Comparison of ENCODE assay signal across 8 mouse cellular contexts in the genomic region with DNA sequence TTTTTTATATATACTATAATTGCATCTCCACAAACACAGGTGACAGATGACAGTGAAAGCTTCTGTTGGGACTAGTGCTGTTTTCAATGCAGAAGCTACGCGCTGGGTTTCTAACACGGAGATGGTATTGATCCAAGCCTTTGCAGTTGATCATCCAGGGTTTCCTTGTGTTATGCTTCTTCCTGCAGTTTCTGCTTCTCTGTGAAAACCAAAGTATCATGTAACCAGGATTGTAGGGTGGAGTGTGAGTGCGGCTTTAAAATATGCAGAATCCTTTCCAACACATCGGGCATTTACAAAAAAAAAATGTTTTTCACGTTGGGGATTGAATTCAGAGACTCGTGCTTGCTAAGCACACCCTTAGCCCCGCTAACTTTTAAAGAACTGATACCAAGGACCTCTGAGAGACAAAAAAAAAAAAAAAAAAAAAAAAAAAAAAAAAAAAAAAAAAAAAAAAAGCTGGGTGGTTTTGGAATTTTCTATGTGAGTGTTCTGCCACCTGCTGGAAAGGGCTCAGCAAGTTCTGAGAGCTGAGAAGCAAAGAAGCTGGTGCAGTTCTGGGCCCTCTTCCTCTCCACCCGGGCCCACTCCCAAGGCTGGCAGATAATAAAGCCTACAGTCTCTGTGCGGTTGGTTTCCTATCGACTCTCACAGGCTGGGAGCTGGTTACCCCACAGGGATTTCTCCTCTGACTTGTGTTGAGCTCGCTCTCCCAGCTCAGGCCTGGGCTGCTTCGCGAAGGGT.
DNase-seq lines count a peak whose midpoint lies in the region; ATAC-seq and TF ChIP-seq lines count a peak whose summit lies in the region.

No protein-coding gene starts in this region.

- H3K9ac ChIP-seq in MEL (ENCODE audit: control insufficient read depth, low read depth, low read length, poor library complexity, severe bottlenecking) = peak overlapping the region; percentile 55
- H3K9ac ChIP-seq in heart, embryonic 11.5 days (ENCODE audit: low read depth, low read length) = no peak overlapping the region
- H3K9ac ChIP-seq in kidney, postnatal 0 days (ENCODE audit: low read depth, low read length) = no peak overlapping the region
- no peak overlapping the region for H3K9ac ChIP-seq in liver, adult 2 months (ENCODE audit: low read depth, low read length)

- H3K4me1 ChIP-seq in MEL (ENCODE audit: control insufficient read depth in 1 of 2, insufficient read depth in 2 of 2, low read length in 2 of 2) = peaks cover 3 to 11% of the 10 kb centered on the region in 2 experiments
- 0 out of 2 replicates have a peak, but pooled peaks cover 3% of the 10 kb centered on the region for H3K4me1 ChIP-seq in bone marrow macrophage, adult 2 months (ENCODE audit: control insufficient read depth, insufficient read depth, low read length)
- peaks cover 19% of the 10 kb centered on the region for H3K4me1 ChIP-seq in embryonic fibroblast, embryonic 13.5 days (ENCODE audit: control insufficient read depth, insufficient read depth, low read length)
- H3K4me1 ChIP-seq in heart, embryonic 11.5 days (ENCODE audit: control insufficient read depth, insufficient read depth, low read length) = 0 out of 2 replicates have a peak, but pooled peaks cover 2% of the 10 kb centered on the region
- no peaks in the 10 kb centered on the region; the same call in 1 of the 2 replicates for H3K4me1 ChIP-seq in kidney, postnatal 0 days (replicated peaks; ENCODE audit: insufficient read depth, low read length)
- H3K4me1 ChIP-seq in liver, adult 2 months (ENCODE audit: control insufficient read depth, insufficient read depth, low read length) = no peaks in the 10 kb centered on the region

- TF ChIP-seq EP300 in MEL (IDR thresholded peaks at IDR 0.05; ENCODE audit: low read depth in 1 of 2, low read length in 2 of 2) = 0 out of 4 replicates have a peak, but pooled peaks of 1 of the 2 experiments have one; percentile 4

- peak; percentile 36 to 76 (median 67); a peak in 5 of 6 replicates for TF ChIP-seq CTCF in MEL (IDR thresholded peaks at IDR 0.05 in 2 of 3, conservative IDR thresholded peaks at IDR 0.05 in 1 of 3; ENCODE audit: control insufficient read depth in 1 of 3, insufficient read depth in 1 of 3, low read depth in 2 of 3, low read length in 3 of 3, poor library complexity in 1 of 3, severe bottlenecking in 1 of 3)
- peak; percentile 32; the same call in 1 of the 2 replicates for TF ChIP-seq CTCF in bone marrow macrophage, adult 2 months (IDR thresholded peaks at IDR 0.05; ENCODE audit: low read depth, low read length)
- no peak for TF ChIP-seq CTCF in embryonic fibroblast, embryonic 13.5 days (IDR thresholded peaks at IDR 0.05; ENCODE audit: borderline replicate concordance, insufficient read depth, low read length)
- TF ChIP-seq CTCF in kidney, postnatal 0 days (IDR thresholded peaks at IDR 0.05; ENCODE audit: low read depth) = peak; percentile 65
- peak; percentile 32; the same call in 1 of the 2 replicates for TF ChIP-seq CTCF in liver, adult 2 months (IDR thresholded peaks at IDR 0.05; ENCODE audit: low read depth, low read length)

- H3K36me3 ChIP-seq in MEL (ENCODE audit: control insufficient read depth in 1 of 2, insufficient read depth in 2 of 2, low read length in 2 of 2) = 0 out of 4 replicates have a peak, but pooled peaks cover 0 to 2% of the 10 kb centered on the region in 2 experiments
- H3K36me3 ChIP-seq in heart, embryonic 11.5 days (ENCODE audit: control insufficient read depth, insufficient read depth, low read length) = no peaks in the 10 kb centered on the region
- no peaks in the 10 kb centered on the region for H3K36me3 ChIP-seq in kidney, postnatal 0 days (ENCODE audit: insufficient read depth, low read length)
- H3K36me3 ChIP-seq in liver, adult 2 months (ENCODE audit: control insufficient read depth, insufficient read depth, low read length) = no peaks in the 10 kb centered on the region

- H3K4me2 ChIP-seq in heart, embryonic 11.5 days = peak overlapping the region; percentile 40; the same call in 1 of the 2 replicates
- no peak overlapping the region for H3K4me2 ChIP-seq in kidney, postnatal 0 days (ENCODE audit: low read length)

- H3K27ac ChIP-seq in MEL (ENCODE audit: control insufficient read depth, low read depth, low read length) = peak overlapping the region; percentile 20
- no peak overlapping the region for H3K27ac ChIP-seq in bone marrow macrophage, adult 2 months (ENCODE audit: insufficient read depth, low read depth, low read length)
- peak overlapping the region; percentile 79 for H3K27ac ChIP-seq in embryonic fibroblast, embryonic 13.5 days (ENCODE audit: insufficient read depth, low read length)
- no peak overlapping the region for H3K27ac ChIP-seq in heart, embryonic 11.5 days (ENCODE audit: low read depth, low read length)
- peak overlapping the region; percentile 38 for H3K27ac ChIP-seq in kidney, postnatal 0 days
- no peak overlapping the region for H3K27ac ChIP-seq in liver, adult 2 months (replicated peaks; ENCODE audit: insufficient read depth, low read depth, low read length)

- no peak for ATAC-seq in heart, embryonic 11.5 days (replicated peaks; ENCODE audit: insufficient number of reproducible peaks, low FRiP score, low TSS enrichment)
- no peak for ATAC-seq in kidney, postnatal 0 days (replicated peaks; ENCODE audit: low FRiP score, low read depth)

- no peaks in the 10 kb centered on the region for H3K27me3 ChIP-seq in MEL (ENCODE audit: control insufficient read depth in 1 of 2, insufficient read depth in 2 of 2, low read length in 2 of 2)
- H3K27me3 ChIP-seq in heart, embryonic 11.5 days (ENCODE audit: control insufficient read depth, insufficient read depth, low read length) = no peaks in the 10 kb centered on the region
- H3K27me3 ChIP-seq in kidney, postnatal 0 days (ENCODE audit: insufficient read depth, low read length) = no peaks in the 10 kb centered on the region
- no peaks in the 10 kb centered on the region for H3K27me3 ChIP-seq in liver, adult 2 months (ENCODE audit: control insufficient read depth, insufficient read depth, low read length)

- 56% methylated on average over 14 of the region's 14 CpGs for WGBS in heart, embryonic 11.5 days (ENCODE audit: insufficient replicate concordance)
- WGBS in kidney, postnatal 0 days = 56% methylated on average over 14 of the region's 14 CpGs
- WGBS in liver, adult 2 months = 58% methylated on average over 14 of the region's 14 CpGs

- peak; percentile 83 for DNase-seq in MEL (ENCODE audit: low read depth, low spot score)
- peak; percentile 75 for DNase-seq in kidney, postnatal 0 days (ENCODE audit: low spot score)
- DNase-seq in liver, adult 2 months (ENCODE audit: extremely low read depth, low read depth, low spot score) = peak; percentile 37
- DNase-seq in ovary, postnatal 14 days (ENCODE audit: low spot score) = peak; percentile 39
- no peak for DNase-seq in c-Kit-positive CD71-positive TER-119-positive erythroid progenitor cells, embryonic 14.5 days (ENCODE audit: low spot score)

- TF ChIP-seq RAD21 in MEL (IDR thresholded peaks at IDR 0.05; ENCODE audit: low read depth, low read length) = peak; percentile 95

- peak overlapping the region; percentile 38 to 41 for H3K4me3 ChIP-seq in MEL (ENCODE audit: control insufficient read depth in 1 of 2, insufficient read depth in 1 of 2, low read depth in 2 of 2, low read length in 2 of 2)
- no peak overlapping the region for H3K4me3 ChIP-seq in bone marrow macrophage, adult 2 months (ENCODE audit: insufficient read depth, low read length)
- no peak overlapping the region for H3K4me3 ChIP-seq in embryonic fibroblast, embryonic 13.5 days (ENCODE audit: insufficient read depth, low read length)
- no peak overlapping the region for H3K4me3 ChIP-seq in heart, embryonic 11.5 days (ENCODE audit: low read depth, low read length)
- no peak overlapping the region for H3K4me3 ChIP-seq in kidney, postnatal 0 days (replicated peaks; ENCODE audit: low read depth, low read length)
- no peak overlapping the region for H3K4me3 ChIP-seq in liver, adult 2 months (ENCODE audit: insufficient read depth, low read depth, low read length)

- H3K9me3 ChIP-seq in MEL (replicated peaks; ENCODE audit: insufficient read depth, low read length) = no peaks in the 10 kb centered on the region
- no peaks in the 10 kb centered on the region for H3K9me3 ChIP-seq in heart, embryonic 11.5 days (replicated peaks; ENCODE audit: control insufficient read depth, low read length)
- H3K9me3 ChIP-seq in kidney, postnatal 0 days (replicated peaks; ENCODE audit: low read length) = no peaks in the 10 kb centered on the region

- no peaks in the 10 kb centered on the region for H3K79me2 ChIP-seq in MEL (ENCODE audit: control insufficient read depth, insufficient read depth, low read length, poor library complexity)
- H3K79me2 ChIP-seq in liver, adult 2 months (ENCODE audit: control insufficient read depth, insufficient read depth, low read length) = no peaks in the 10 kb centered on the region

- no peak for TF ChIP-seq POLR2A in MEL (IDR thresholded peaks at IDR 0.05; ENCODE audit: control insufficient read depth in 1 of 2, insufficient read depth in 1 of 2, low read depth in 1 of 2, low read length in 2 of 2, poor library complexity in 1 of 2)
- no peak for TF ChIP-seq POLR2A in bone marrow macrophage, adult 2 months (IDR thresholded peaks at IDR 0.05; ENCODE audit: borderline replicate concordance, low read depth, low read length)
- TF ChIP-seq POLR2A in embryonic fibroblast, embryonic 13.5 days (IDR thresholded peaks at IDR 0.05; ENCODE audit: low read depth, low read length) = no peak
- no peak for TF ChIP-seq POLR2A in liver, adult 2 months (IDR thresholded peaks at IDR 0.05; ENCODE audit: extremely low read depth, insufficient read depth, low read length)

TF ChIP-seq in MEL, 35 proteins besides CTCF, POLR2A, EP300 and RAD21 (continues in another document):
- TF ChIP-seq MAFK (IDR thresholded peaks at IDR 0.05; ENCODE audit: borderline replicate concordance, low read depth, low read length) = 0 out of 2 replicates have a peak, but pooled peaks have one; percentile 13
- peak; percentile 84; the same call in 1 of the 2 replicates for TF ChIP-seq ZKSCAN1 (IDR thresholded peaks at IDR 0.05; ENCODE audit: low read depth, low read length)
- peak; percentile 87 for TF ChIP-seq ZC3H11A (IDR thresholded peaks at IDR 0.05; ENCODE audit: low read depth, low read length)
- TF ChIP-seq USF1 (IDR thresholded peaks at IDR 0.05; ENCODE audit: low read depth, low read length) = no peak
- no peak for TF ChIP-seq BHLHE40 (IDR thresholded peaks at IDR 0.05; ENCODE audit: borderline replicate concordance, low read depth, low read length)
- peak; percentile 86 for TF ChIP-seq SIN3A (IDR thresholded peaks at IDR 0.05; ENCODE audit: low read length)
- TF ChIP-seq MAZ (IDR thresholded peaks at IDR 0.05; ENCODE audit: low read depth, low read length) = 0 out of 2 replicates have a peak, but pooled peaks have one; percentile 47
- TF ChIP-seq JUND (IDR thresholded peaks at IDR 0.05; ENCODE audit: low read depth, low read length) = 0 out of 2 replicates have a peak, but pooled peaks have one; percentile 49
- TF ChIP-seq MYC (IDR thresholded peaks at IDR 0.05; ENCODE audit: low read depth, low read length) = 0 out of 2 replicates have a peak, but pooled peaks have one; percentile 35
- TF ChIP-seq MYB (IDR thresholded peaks at IDR 0.05; ENCODE audit: low read depth, low read length) = no peak
- 0 out of 2 replicates have a peak, but pooled peaks have one; percentile 46 for TF ChIP-seq CHD1 (IDR thresholded peaks at IDR 0.05; ENCODE audit: low read depth, low read length)

Comparison
In these comparisons a context has a peak if more than half of its experiments do, and no peak if none do; other contexts are left out.
1. H3K27ac ChIP-seq: peak in MEL (single experiment), embryonic fibroblast, embryonic 13.5 days (single experiment) and kidney, postnatal 0 days (single experiment); none in bone marrow macrophage, adult 2 months (single experiment), heart, embryonic 11.5 days (single experiment) and liver, adult 2 months (single experiment).
2. H3K4me3 ChIP-seq: peak in MEL (2 of 2); none in bone marrow macrophage, adult 2 months (single experiment), embryonic fibroblast, embryonic 13.5 days (single experiment), heart, embryonic 11.5 days (single experiment), kidney, postnatal 0 days (single experiment) and liver, adult 2 months (single experiment).